ENCODE assay signal across 12 mouse cellular contexts in genomic region chr13:51799735-51800522, GRCm38 (mm10). TPM values are rescaled to one million over a fixed set of nuclear protein-coding genes. Genes with fewer than 3 reads are reported as not detected.
A peak's percentile ranks its signal among the peaks of the same experiment; 100 is the strongest.
DNase-seq lines count a peak whose midpoint lies in the region; ATAC-seq and TF ChIP-seq lines count a peak whose summit lies in the region.
"Had no signal": no experiment of that assay in that cellular context is flagged by ENCODE, and none has a peak within 500 bp of the region (broad histone marks: within the 10 kb centered on the region; RNA-seq: fewer than 3 reads in every experiment).

No protein-coding gene starts in this region.

- H3K4me2 ChIP-seq in liver, embryonic 12.5 days: no peak overlapping the region
- no peak overlapping the region for H3K4me2 ChIP-seq in hindbrain, embryonic 16.5 days (ENCODE audit: low read length)
- H3K4me2 ChIP-seq: kidney, embryonic 15.5 days; midbrain, embryonic 13.5 days; neural tube, embryonic 12.5 days had no signal

- peaks cover under 1% of the 10 kb centered on the region; the same call in 1 of the 2 replicates for H3K27me3 ChIP-seq in G1E (ENCODE audit: insufficient read depth, low read length)
- no peaks in the 10 kb centered on the region for H3K27me3 ChIP-seq in liver, embryonic 12.5 days (replicated peaks)
- no peaks in the 10 kb centered on the region for H3K27me3 ChIP-seq in hindbrain, embryonic 16.5 days (replicated peaks; ENCODE audit: control insufficient read depth, insufficient read depth, low read length)
- H3K27me3 ChIP-seq: kidney, embryonic 15.5 days; neural tube, embryonic 12.5 days had no signal

- H3K9ac ChIP-seq in liver, embryonic 12.5 days: no peak overlapping the region
- H3K9ac ChIP-seq in hindbrain, embryonic 16.5 days (ENCODE audit: low read depth, low read length): no peak overlapping the region
- H3K9ac ChIP-seq: kidney, embryonic 15.5 days; midbrain, embryonic 13.5 days; neural tube, embryonic 12.5 days had no signal

- peak; percentile 42 for ATAC-seq in G1E (ENCODE audit: extremely low read depth, insufficient number of reproducible peaks, low FRiP score, poor library complexity, severe bottlenecking)
- ATAC-seq in liver, embryonic 12.5 days: peak; percentile 70
- ATAC-seq in hindbrain, embryonic 16.5 days: no peak
- no peak for ATAC-seq in monocyte, adult 5-6 weeks (replicated peaks; ENCODE audit: insufficient number of reproducible peaks, low FRiP score, low TSS enrichment, poor library complexity, severe bottlenecking)
- ATAC-seq: midbrain, embryonic 13.5 days had no signal

- H3K4me1 ChIP-seq in G1E (ENCODE audit: insufficient read depth, low read depth, low read length): peaks cover 37% of the 10 kb centered on the region
- H3K4me1 ChIP-seq in liver, embryonic 12.5 days: peaks cover 21% of the 10 kb centered on the region
- H3K4me1 ChIP-seq in hindbrain, embryonic 16.5 days (ENCODE audit: control insufficient read depth, insufficient read depth, low read depth, low read length): no peaks in the 10 kb centered on the region; the same call in 1 of the 2 replicates
- H3K4me1 ChIP-seq: kidney, embryonic 15.5 days; midbrain, embryonic 13.5 days; neural tube, embryonic 12.5 days had no signal

- no peak overlapping the region for H3K27ac ChIP-seq in liver, embryonic 12.5 days
- H3K27ac ChIP-seq in hindbrain, embryonic 16.5 days (ENCODE audit: low read depth, low read length): no peak overlapping the region
- H3K27ac ChIP-seq: heart, adult 2 months; kidney, embryonic 15.5 days; midbrain, embryonic 13.5 days; neural tube, embryonic 12.5 days had no signal

- no peak overlapping the region for H3K4me3 ChIP-seq in G1E (ENCODE audit: low read depth, low read length)
- H3K4me3 ChIP-seq in liver, embryonic 12.5 days: no peak overlapping the region
- no peak overlapping the region for H3K4me3 ChIP-seq in hindbrain, embryonic 16.5 days (ENCODE audit: low read length)
- H3K4me3 ChIP-seq: heart, adult 2 months; kidney, embryonic 15.5 days; midbrain, embryonic 13.5 days; neural tube, embryonic 12.5 days had no signal

- peak; percentile 83 for DNase-seq in CD4-positive helper T cell, adult 2 months (ENCODE audit: low read depth, low spot score)
- no peak for DNase-seq in G1E (ENCODE audit: low spot score)
- peak; percentile 43 to 53 for DNase-seq in natural killer cell, adult 2 months (ENCODE audit: low spot score in 2 of 2)
- no peak for DNase-seq in adrenal gland, adult 18-20 months (ENCODE audit: low spot score in 2 of 2)
- DNase-seq: cerebellum, adult 2 months; heart, adult 2 months had no signal

- TF ChIP-seq CTCF in G1E (IDR thresholded peaks at IDR 0.05; ENCODE audit: low read depth, low read length): no peak

- H3K36me3 ChIP-seq in G1E (replicated peaks): no peaks in the 10 kb centered on the region
- H3K36me3 ChIP-seq in liver, embryonic 12.5 days: no peaks in the 10 kb centered on the region
- no peaks in the 10 kb centered on the region for H3K36me3 ChIP-seq in hindbrain, embryonic 16.5 days (ENCODE audit: control insufficient read depth, insufficient read depth, low read length)
- H3K36me3 ChIP-seq: kidney, embryonic 15.5 days; midbrain, embryonic 13.5 days; neural tube, embryonic 12.5 days had no signal

- 47% methylated on average over 16 of the region's 16 CpGs for WGBS in liver, embryonic 12.5 days (ENCODE audit: insufficient replicate concordance)
- 82% methylated on average over 16 of the region's 16 CpGs for WGBS in hindbrain, embryonic 16.5 days

- no peaks in the 10 kb centered on the region for H3K9me3 ChIP-seq in G1E (replicated peaks)
- no peaks in the 10 kb centered on the region for H3K9me3 ChIP-seq in liver, embryonic 12.5 days (replicated peaks)
- H3K9me3 ChIP-seq in hindbrain, embryonic 16.5 days (ENCODE audit: control insufficient read depth, low read length): no peaks in the 10 kb centered on the region
- H3K9me3 ChIP-seq: kidney, embryonic 15.5 days; midbrain, embryonic 13.5 days; neural tube, embryonic 12.5 days had no signal

RNA-seq across cellular contexts. Expression of gene Sema4d, which starts 6.4 kb away (rescaled TPM):
- total RNA-seq in G1E (2014; fragmentation: Nextera tagmentation) (62.1 and 66.9 TPM in 2 replicates), G1E (2017) (15.6 and 17.3 TPM in 2 replicates)
- polyA plus RNA-seq in G1E (2012): 58.6 and 64.7 TPM in 2 replicates
- polyA plus RNA-seq in liver, embryonic 12.5 days (2016; fragmentation: Nextera tagmentation; extraction: Ambion mirVana): 10.8 TPM in 2 replicates
- total RNA-seq in adrenal gland, adult 18-20 months (2021): 10 to 100 TPM in 1 of 2 experiments, 1 to 10 TPM in 1; 8.0 to 13.5 TPM
- 14.3 and 17.9 TPM in 2 replicates for polyA plus RNA-seq in hindbrain, embryonic 16.5 days (2015; fragmentation: Nextera tagmentation; extraction: Ambion mirVana)
- 134 to 201 TPM (median 136 TPM) in 3 replicates for total RNA-seq in monocyte, adult 5-6 weeks (2017)

RNA-seq across cellular contexts. Expression of gene Gadd45g, which starts 46.5 kb away (rescaled TPM):
- total RNA-seq in G1E (2014; fragmentation: Nextera tagmentation) (6.6 and 8.1 TPM in 2 replicates), G1E (2017) (28.7 and 32.6 TPM in 2 replicates)
- polyA plus RNA-seq in G1E (2012): 13.2 and 13.6 TPM in 2 replicates
- polyA plus RNA-seq in liver, embryonic 12.5 days (2016; fragmentation: Nextera tagmentation; extraction: Ambion mirVana): 22.2 and 23.3 TPM in 2 replicates
- total RNA-seq in adrenal gland, adult 18-20 months (2021): 10 to 100 TPM; 44.9 to 80.0 TPM
- 46.4 and 52.2 TPM in 2 replicates for polyA plus RNA-seq in hindbrain, embryonic 16.5 days (2015; fragmentation: Nextera tagmentation; extraction: Ambion mirVana)
- total RNA-seq in monocyte, adult 5-6 weeks (2017): 17.5 to 34.3 TPM (median 24.0 TPM) in 3 replicates

Comparison
In these comparisons a context has a peak if more than half of its experiments do, and no peak if none do; other contexts are left out.
1. DNase-seq: peak in CD4-positive helper T cell, adult 2 months (single experiment) and natural killer cell, adult 2 months (2 of 2); none in G1E (single experiment) and adrenal gland, adult 18-20 months (0 of 2).
2. ATAC-seq: peak in G1E (single experiment) and liver, embryonic 12.5 days (single experiment); none in hindbrain, embryonic 16.5 days (single experiment) and monocyte, adult 5-6 weeks (single experiment).